Mouse (Mus musculus) central nervous system, embryonic 11.5 days (tissue): ENCODE results near the gene Necab3. TPM values are rescaled to one million over a fixed set of nuclear protein-coding genes. Genes with fewer than 3 reads are reported as not detected.

Experiments
- polyA plus RNA-seq: library from polyadenylated mRNA; depleted of rRNA; stranded (reverse); fragments of >200 nt; gene quantifications from 2 replicates; pipeline ENCODE4 v1.2.3, GENCODE M21; 2012; rRNA removed

Necab3 gene
- 6.5 and 8.6 TPM in 2 replicates for polyA plus RNA-seq

GRCm38 (mm10) chr2:154558264-154559039 is at the start of gene Necab3:
TSS of gene Necab3 (minus strand) at chr2:154558890.

GRCm38 (mm10) chr2:154603638-154604153 is 45.0 kb upstream of the Necab3 start, which contains the start of gene Pxmp4:
TSS of gene Pxmp4 (minus strand) at chr2:154603708.

GRCm38 (mm10) chr2:154569836-154570286 is 11.2 kb upstream of the Necab3 start, which contains the start of gene E2f1:
TSS of gene E2f1 (minus strand) at chr2:154569892.

GRCm38 (mm10) chr2:154551476-154551875 is 7.2 kb downstream of the Necab3 start, which contains the start of gene Actl10:
TSS of gene Actl10 (plus strand) at chr2:154551776.

GRCm38 (mm10) chr2:154546711-154547110 is 12.0 kb downstream of the Necab3 start, which contains the start of gene 1700003F12Rik:
TSS of gene 1700003F12Rik (plus strand) at chr2:154547085.

Other genes with a start within 250 kb of the Necab3 start
- 8.3 and 20.3 TPM in 2 replicates for gene Cdk5rap1, start 185.9 kb downstream of the Necab3 start, polyA plus RNA-seq
- 6.9 and 7.2 TPM in 2 replicates for gene Snta1, start 150.8 kb downstream of the Necab3 start, polyA plus RNA-seq
- gene Cbfa2t2, start 122.4 kb downstream of the Necab3 start, polyA plus RNA-seq = 37.0 and 44.4 TPM in 2 replicates
- gene 1700003F12Rik, start 11.8 kb downstream of the Necab3 start, polyA plus RNA-seq = 0.88 and 2.4 TPM in 2 replicates
- gene Actl10, start 7.1 kb downstream of the Necab3 start, polyA plus RNA-seq = 0.04 and 0.05 TPM in 2 replicates
- gene E2f1, start 11.0 kb upstream of the Necab3 start, polyA plus RNA-seq = 50.5 and 65.5 TPM in 2 replicates
- 6.1 and 11.0 TPM in 2 replicates for gene Pxmp4, start 44.8 kb upstream of the Necab3 start, polyA plus RNA-seq
- gene Zfp341, start 54.4 kb upstream of the Necab3 start, polyA plus RNA-seq = 4.3 and 7.4 TPM in 2 replicates
- gene 4930519P11Rik, start 54.5 kb upstream of the Necab3 start, polyA plus RNA-seq = 0.12 and 0.62 TPM in 2 replicates
- gene Chmp4b, start 92.8 kb upstream of the Necab3 start, polyA plus RNA-seq = 172 and 326 TPM in 2 replicates
- gene Gm14214, start 211.1 kb upstream of the Necab3 start, polyA plus RNA-seq = not detected in 2 replicates
- gene Raly, start 232.2 kb upstream of the Necab3 start, polyA plus RNA-seq = 393 and 415 TPM in 2 replicates
- 4.1 and 9.6 TPM in 2 replicates for gene a, start 232.5 kb upstream of the Necab3 start, polyA plus RNA-seq